Mouse (Mus musculus): ENCODE measurements around the gene Myo16. TPM values are rescaled to one million over a fixed set of nuclear protein-coding genes. Genes with fewer than 3 reads are reported as not detected.

Myo16 gene
- total RNA-seq, 1 experiment from 2014 or later = not detected

DNA sequence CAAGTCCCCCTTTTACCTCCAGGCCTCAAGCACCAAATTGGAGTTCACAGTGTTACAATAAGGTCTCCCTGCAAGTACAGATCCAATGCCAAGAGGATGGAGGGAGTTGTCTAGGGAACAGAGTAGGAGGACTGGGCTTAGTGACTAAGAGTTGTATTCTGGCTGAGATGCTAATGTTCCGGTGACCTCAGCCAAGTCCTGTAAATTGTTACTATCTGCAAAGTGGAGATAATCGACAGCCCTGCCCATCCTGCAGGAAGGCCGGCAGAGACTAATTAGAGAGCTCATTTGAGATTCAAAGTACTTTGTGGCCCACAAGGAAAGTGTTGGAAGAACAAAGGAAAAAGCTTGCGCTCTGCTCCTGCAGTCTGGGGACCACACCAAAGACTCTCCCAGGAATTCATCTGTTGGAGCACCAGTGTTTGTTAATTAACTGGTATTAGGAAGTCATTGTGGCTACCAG lies 512.1 kb downstream of the Myo16 start:
- ATAC-seq (replicated peaks; ENCODE audit: insufficient number of reproducible peaks, low FRiP score, low TSS enrichment, poor library complexity, severe bottlenecking) = no peak

DNA sequence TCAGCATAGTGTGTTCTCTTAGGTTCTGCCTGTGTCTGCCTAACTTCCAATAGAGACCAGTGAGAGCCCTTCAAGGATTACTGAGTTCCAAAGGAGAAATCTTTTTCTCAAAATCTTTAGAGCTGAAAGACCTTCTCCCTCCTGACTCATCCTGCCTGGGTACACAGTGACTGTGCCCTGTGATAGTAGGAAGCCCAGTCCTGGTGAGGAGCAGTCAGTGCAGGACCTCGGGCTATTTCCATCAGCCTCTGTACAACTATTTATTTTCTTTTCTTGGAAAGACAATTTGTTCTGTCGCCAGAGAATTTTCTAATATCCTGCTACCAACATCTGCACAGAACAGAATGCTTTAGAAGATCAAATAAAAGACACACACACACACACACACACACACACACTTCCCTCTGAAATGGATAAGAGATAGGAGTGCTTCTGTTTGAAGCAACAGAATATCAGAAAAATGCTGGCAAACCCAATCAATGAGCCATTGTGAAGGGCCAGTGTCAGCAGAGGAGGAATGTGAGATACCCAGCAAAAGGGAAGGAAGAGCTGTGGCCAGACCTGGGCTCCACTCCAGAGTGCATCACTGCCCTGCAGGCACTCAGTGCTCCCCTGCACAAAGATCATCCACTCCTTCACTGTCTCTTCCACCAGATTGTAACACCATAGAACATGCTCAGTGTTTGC lies 518.3 kb downstream of the Myo16 start:
- ATAC-seq (replicated peaks; ENCODE audit: insufficient number of reproducible peaks, low FRiP score, low TSS enrichment, poor library complexity, severe bottlenecking) = no peak

DNA sequence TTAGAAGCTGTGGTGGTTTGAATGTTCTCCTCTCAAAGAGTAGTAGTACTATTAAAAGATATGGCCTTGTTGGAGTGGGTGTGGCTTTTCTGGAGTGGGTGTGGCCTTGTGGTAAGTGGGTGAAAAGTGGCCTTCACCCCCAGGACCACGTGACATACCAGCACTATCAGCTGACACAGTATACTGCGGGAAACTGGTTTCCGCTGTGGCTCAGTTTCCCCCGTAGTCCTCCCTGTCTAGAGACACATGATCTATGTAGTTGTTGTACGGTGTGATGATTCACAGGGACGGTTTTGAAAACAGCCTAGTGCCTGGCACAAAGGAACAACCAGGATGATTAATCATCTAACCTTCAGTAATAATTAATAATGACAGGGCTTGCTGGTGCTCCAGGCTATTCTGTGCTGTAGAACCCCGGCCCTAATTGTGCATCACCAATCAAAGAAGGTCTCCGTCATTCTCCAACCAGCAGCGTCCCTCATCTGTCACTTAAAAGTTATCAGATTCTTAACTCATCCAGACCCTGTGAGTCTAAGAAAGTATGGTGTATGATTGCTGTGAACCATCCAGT lies 524.2 kb downstream of the Myo16 start:
- no peak for ATAC-seq (replicated peaks; ENCODE audit: insufficient number of reproducible peaks, low FRiP score, low TSS enrichment, poor library complexity, severe bottlenecking)

DNA sequence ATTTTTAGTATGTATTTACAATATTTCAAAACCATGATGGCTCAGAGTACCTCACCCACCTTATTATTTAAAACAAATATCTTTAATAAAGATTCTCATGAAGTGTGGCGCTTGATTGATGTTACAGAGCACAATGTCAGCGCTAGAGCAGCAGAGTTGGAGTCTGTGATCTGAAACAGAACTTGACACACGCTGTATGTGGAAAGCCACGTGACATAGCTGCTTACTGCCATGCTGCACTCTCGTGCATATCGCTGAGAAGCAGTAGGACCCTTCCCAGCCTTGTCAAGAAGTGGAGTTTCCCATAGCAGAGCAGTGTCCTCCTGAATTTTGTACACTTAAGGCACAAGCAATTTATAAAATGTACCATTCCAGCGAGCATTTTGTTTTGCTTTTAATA lies 528.2 kb downstream of the Myo16 start:
- ATAC-seq (replicated peaks; ENCODE audit: insufficient number of reproducible peaks, low FRiP score, low TSS enrichment, poor library complexity, severe bottlenecking) = no peak

DNA sequence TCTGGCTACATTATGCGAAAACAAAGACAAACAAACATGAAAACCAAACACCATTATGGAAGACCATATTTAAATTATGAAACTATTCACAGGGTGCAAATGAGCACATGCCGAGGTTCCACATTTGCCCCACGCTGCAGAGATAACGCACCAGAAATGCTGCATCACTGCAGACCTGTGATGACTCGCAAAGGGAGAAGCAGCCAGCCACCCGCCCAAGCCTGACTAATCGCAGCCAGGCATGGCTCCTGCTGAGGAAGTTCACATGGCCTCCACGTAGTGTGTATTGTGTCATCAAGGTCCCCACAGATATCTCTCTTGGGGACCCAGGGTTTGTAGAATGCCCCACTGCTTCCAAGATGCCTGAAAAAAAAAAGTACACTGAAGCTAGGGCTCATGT lies 529.4 kb downstream of the Myo16 start:
- ATAC-seq (replicated peaks; ENCODE audit: insufficient number of reproducible peaks, low FRiP score, low TSS enrichment, poor library complexity, severe bottlenecking) = peak; percentile 50; the same call in 1 of the 2 replicates

Other genes with a start within 250 kb of the Myo16 start
- gene Lig4, start 176.2 kb upstream of the Myo16 start, total RNA-seq (2017) = 0.85 to 2.3 TPM (median 1.2 TPM) in 3 replicates
- 25.0 to 26.3 TPM (median 25.6 TPM) in 3 replicates for gene Abhd13, start 176.2 kb upstream of the Myo16 start, total RNA-seq (2017)
- 6.1 to 13.5 TPM (median 13.0 TPM) in 3 replicates for gene Tnfsf13b, start 147.4 kb upstream of the Myo16 start, total RNA-seq (2017)